Mouse (Mus musculus): ENCODE results near the gene Mrps35.

The Mrps35 gene

DNA sequence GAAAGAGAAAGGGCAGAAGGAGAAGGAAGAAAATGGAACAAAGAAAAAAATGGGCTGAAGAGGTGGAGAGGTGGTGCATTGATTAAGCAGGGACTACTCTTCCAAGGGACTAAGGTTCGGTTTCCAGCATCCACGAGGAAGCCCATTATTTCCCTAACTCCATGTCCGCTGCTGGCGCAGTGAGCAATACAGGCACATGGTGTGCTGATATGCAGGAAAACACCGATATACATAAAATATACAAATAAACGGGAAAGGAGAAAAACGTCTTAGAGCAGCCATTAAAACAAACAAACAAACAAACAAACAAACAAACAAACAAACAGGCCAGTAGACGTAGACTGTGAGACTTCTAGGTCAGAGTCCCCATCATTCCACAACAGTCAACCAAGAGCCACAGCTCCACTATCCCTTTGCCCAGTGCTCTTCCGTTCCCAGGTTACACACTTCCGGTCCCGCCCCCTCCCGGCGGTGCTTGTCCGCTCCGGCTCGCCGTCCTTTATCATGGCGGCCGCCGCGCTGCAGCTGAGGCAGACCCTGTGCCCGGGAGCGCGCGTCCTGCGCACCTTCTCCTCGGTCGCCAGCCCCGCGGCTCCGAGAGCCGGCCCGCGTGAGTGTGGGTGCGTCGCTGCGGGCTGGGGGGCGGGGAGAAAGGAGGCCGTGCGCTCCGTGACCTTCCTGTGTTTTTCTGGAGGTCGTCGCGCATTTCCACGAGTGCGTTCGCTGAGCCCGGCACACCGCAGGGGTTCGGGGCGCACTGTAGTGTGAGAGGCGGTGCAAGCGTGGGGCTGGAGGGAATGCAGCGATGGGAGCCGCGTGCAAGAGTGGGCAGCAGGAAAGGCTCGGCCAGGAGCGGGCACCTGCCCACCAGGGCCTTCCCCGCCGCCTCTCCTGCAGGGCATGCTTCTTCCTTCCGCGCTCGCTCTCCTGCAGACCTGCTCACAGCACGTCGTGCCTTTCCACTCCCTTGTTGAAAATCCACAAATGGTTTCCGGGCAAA lies at the start of gene Mrps35:
Mrps35 (plus strand) TSS at position 474 of the 1,000 bp plus-strand sequence.
- peak; percentile 34 to 69 for DNase-seq (ENCODE audit: low read depth in 1 of 2, low spot score in 2 of 2)

DNA sequence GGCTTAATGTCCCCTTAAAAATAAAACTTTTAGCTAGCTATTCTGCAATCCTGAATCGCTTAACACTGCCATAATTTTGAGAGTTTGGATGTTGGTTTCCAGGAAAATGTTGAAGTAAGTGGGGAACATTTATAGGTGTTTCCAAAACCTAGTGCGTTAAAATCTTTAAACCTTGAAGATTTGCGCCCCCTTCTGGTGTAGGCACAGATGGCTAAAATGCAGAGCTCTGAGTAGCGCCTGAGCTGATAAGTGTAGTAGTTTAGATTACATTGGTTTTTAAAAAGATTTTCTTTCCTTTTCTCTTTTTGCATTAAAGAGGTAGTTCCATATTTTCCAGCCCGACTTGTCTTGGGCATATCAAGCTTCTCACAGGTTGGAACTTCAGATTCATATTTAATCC lies 48.3 kb upstream of the Mrps35 start:
- DNase-seq (ENCODE audit: low read depth in 1 of 2, low spot score in 2 of 2): no peak

DNA sequence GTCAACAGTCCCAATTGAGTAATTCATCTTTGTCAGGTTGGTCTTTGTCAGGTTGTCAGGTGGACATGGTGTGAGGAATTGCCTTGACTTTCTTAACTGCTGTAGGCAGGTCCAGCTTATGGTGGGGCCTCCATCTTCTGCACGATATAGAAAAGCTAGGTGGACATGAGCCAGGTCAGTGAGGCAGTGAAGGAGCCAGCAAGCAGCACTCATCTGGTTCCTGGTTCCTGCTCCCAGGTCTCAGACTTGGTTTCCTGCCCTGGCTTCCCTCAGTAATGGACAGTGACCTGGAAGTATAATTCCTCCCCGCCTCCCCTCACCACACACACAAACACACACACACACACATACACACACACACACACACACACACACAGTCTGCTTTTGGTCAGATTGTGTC lies 47.2 kb upstream of the Mrps35 start:
- DNase-seq (ENCODE audit: low read depth in 1 of 2, low spot score in 2 of 2): no peak

- DNase-seq (ENCODE audit: low read depth in 1 of 2, low spot score in 2 of 2): no peak
These were observed 46.7 kb upstream of the Mrps35 start for GRCm38 (mm10) chr6:146995878-146996277.

GRCm38 (mm10) chr6:146997006-146997405 lies 45.6 kb upstream of the Mrps35 start:
- DNase-seq (ENCODE audit: low read depth in 1 of 2, low spot score in 2 of 2): no peak

- no peak for DNase-seq (ENCODE audit: low read depth in 1 of 2, low spot score in 2 of 2)
These were observed 43.9 kb upstream of the Mrps35 start for GRCm38 (mm10) chr6:146998710-146999109.

DNA sequence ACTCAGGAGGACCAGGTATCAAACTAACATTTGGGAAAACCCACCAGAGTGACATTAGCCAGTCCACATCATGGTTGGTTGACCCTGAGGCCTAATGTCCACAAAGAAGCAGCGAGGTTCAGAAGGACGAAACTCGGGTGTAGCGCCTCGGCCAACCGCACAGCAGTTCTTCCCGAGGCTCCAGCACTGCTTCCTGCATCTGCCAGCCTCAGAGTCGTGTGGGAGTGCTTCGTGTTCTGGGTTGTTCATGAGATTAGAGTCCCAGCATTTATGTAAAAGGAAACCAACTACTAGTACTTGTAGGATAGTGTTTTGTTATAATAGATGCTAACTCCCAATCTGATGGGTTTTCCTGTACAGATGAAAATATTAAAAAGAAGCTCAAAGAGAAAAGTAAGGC lies 43.3 kb upstream of the Mrps35 start:
- no peak for DNase-seq (ENCODE audit: low read depth in 1 of 2, low spot score in 2 of 2)

DNA sequence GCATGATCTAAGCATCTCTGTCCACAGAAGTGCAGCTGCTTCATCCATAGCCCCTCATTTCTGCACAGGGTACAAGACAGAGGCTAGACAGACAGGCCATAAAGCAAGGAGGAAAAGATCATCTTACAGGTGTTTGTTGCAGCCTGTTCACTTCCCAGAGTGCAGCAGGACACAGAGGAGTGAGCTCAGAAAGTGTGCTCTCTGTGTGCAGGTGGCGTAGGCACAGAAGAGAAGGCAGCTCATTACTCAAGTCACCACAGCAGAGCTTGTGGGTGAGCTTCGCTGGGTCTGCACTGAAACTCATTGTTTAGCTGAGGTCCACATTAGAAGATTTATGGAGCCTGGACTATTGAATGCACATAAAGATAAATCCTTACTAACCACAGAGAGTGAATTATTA lies 42.8 kb upstream of the Mrps35 start:
- no peak for DNase-seq (ENCODE audit: low read depth in 1 of 2, low spot score in 2 of 2)

DNA sequence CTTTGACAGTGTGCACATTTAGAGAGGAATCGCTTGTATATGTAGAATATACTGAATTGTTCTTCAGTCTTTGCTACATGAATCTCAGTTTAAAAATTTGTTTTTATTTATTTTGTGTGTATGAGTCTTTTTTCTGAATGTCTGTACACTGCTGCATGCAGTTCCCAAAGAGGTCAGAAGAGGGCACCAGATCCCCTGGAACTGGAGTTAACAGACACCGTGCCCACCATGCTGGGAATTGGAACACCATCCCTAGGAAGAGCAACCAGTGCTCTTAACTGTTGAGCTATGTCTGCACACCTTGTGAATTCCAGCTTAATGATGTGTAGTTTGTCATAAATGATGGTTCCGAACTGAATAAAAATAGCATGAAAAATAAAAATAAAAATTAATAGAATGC lies 34.4 kb upstream of the Mrps35 start:
- no peak for DNase-seq (ENCODE audit: low read depth in 1 of 2, low spot score in 2 of 2)

- DNase-seq (ENCODE audit: low read depth in 1 of 2, low spot score in 2 of 2): no peak
These were observed 32.2 kb upstream of the Mrps35 start for GRCm38 (mm10) chr6:147010358-147010757.

DNA sequence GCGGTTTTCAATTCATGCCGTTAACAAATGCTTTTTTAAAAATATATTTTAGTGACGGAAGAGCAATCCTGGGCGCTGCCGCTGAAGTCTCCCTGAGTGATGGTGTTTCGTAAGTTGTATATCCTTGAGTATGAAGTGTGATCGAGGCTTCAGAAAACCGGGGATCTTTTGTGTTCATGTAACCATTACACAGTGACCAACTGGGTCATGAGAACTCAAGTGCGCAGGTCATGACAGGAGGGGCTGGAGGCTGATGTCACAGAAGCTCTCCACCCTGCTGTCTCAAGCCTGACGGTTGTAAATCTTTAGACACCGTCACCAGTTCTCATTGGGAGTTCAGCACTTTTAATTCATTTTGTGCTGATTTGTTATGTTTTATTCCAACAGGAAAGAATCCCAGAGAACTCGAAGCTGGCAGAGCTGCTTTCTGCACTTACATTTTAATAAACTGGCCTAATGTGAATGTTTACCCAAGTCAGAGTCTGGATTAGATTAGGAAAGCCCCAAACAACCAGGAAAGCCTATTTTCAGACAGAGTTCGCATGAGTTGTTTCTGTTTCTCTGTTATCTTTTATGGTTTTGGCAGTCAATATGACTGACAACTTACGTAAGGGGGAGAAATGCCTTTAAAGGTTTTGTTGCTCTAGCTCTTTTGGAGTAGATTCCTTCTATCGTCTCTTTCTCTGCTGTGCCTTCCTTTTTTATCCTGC lies 31.6 kb upstream of the Mrps35 start:
- no peak for DNase-seq (ENCODE audit: low read depth in 1 of 2, low spot score in 2 of 2)

GRCm38 (mm10) chr6:147011555-147011954 lies 31.0 kb upstream of the Mrps35 start:
- DNase-seq (ENCODE audit: low read depth in 1 of 2, low spot score in 2 of 2): no peak

GRCm38 (mm10) chr6:147011977-147012376 lies 30.6 kb upstream of the Mrps35 start:
- no peak for DNase-seq (ENCODE audit: low read depth in 1 of 2, low spot score in 2 of 2)

- no peak for DNase-seq (ENCODE audit: low read depth in 1 of 2, low spot score in 2 of 2)
These were observed 29.0 kb upstream of the Mrps35 start for GRCm38 (mm10) chr6:147013546-147013945.

- no peak for DNase-seq (ENCODE audit: low read depth in 1 of 2, low spot score in 2 of 2)
These were observed 24.7 kb upstream of the Mrps35 start for GRCm38 (mm10) chr6:147017906-147018305.

- no peak for DNase-seq (ENCODE audit: low read depth in 1 of 2, low spot score in 2 of 2)
These were observed 24.2 kb upstream of the Mrps35 start for GRCm38 (mm10) chr6:147018364-147018763.

DNA sequence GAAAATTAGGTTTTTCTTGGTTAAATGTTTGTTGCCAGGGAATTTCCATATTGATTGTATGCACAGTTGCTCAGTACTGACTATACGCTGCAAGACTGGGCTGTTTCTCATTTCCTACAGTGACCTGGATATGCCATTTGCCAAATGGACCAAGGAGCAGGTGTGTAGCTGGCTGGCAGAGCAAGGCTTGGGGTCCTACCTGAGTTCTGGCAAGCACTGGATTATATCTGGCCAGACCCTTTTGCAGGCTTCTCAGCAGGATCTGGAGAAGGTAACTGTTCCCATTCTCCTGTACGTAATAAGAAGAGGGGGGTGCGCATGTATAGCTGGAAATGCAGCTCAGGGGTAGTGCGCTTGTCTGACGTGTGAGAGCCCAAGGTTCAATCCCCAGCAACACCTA lies 21.4 kb upstream of the Mrps35 start:
- DNase-seq (ENCODE audit: low read depth in 1 of 2, low spot score in 2 of 2): no peak

DNA sequence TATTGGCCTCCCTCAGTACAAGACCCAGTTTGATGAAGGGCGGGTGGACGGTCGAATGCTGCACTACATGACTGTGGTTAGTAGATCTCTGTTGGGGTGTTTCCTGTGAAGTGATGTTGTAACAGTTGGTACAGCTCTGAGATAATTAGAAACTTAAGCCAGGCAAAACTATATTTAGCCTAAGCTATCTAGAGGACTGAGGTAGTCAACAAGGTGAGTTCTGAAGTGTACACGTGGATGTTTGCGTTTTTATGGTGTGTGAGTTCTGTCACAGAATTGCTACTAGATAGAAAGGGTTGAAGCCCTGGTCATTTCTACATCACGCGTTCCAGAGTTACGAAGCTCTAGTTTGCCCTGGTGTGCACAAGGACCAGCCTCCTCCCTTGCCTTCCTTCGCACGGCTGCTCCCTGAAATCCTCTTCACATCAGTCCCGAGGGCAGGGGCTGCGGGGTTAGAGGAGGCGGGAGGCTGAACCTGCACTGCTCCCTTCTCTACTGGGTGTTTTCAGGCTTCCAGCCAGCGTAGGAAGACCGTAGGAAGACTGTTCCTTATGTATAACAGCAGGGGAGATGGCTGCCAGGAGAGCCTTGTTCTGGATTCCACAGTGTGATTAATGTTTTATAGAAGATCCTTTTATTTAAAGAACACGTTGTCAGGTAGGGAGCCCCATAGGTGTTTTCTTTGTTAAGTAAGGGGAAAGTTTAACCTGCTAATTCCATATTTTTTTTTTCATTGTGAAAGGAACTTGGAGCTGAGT lies 20.0 kb upstream of the Mrps35 start:
- no peak for DNase-seq (ENCODE audit: low read depth in 1 of 2, low spot score in 2 of 2)

DNA sequence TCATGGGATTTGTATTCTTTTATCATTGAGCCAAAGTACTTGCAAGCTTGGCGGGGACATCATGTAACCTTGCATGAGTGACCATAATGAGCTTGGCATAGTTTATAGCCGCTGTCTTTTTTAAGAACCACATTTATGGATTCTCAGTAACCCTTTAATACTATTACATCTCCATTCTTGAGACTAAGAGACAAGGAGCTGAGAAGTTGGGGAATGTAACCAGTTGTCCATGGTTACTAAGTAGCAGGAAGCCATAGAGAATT lies 19.5 kb upstream of the Mrps35 start:
- DNase-seq (ENCODE audit: low read depth in 1 of 2, low spot score in 2 of 2): no peak

- DNase-seq (ENCODE audit: low read depth in 1 of 2, low spot score in 2 of 2): no peak
These were observed 19.0 kb upstream of the Mrps35 start for GRCm38 (mm10) chr6:147023568-147023967.

DNA sequence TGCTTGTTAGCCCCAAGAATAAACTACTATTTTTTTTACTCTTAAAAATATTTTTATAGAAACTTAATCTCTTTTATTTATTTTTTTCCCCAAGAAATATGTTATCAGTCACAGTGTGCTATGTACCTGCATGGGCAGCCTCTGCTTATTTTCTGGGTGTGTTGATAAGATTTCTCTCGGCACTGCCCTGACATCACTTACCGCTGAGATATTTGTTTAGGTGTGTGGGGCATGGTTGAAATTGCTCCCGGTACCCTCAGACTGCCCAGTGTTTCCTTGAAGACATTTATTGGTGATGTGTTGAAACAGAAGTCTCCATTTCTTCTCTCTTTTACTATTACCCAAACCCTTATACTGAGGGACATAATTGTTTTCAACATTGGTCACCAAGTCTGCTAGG lies 17.8 kb upstream of the Mrps35 start:
- no peak for DNase-seq (ENCODE audit: low read depth in 1 of 2, low spot score in 2 of 2)

- no peak for DNase-seq (ENCODE audit: low read depth in 1 of 2, low spot score in 2 of 2)
These were observed 14.2 kb upstream of the Mrps35 start for GRCm38 (mm10) chr6:147028396-147028795.
